Mouse (Mus musculus) cerebellum, adult 11-12 months (tissue): Measurements from ENCODE around the gene Prkcz.

Experiments
- DNase-seq: peaks from one replicate; pipeline ENCODE4 v3.0.0; 2022

The Prkcz gene

DNA sequence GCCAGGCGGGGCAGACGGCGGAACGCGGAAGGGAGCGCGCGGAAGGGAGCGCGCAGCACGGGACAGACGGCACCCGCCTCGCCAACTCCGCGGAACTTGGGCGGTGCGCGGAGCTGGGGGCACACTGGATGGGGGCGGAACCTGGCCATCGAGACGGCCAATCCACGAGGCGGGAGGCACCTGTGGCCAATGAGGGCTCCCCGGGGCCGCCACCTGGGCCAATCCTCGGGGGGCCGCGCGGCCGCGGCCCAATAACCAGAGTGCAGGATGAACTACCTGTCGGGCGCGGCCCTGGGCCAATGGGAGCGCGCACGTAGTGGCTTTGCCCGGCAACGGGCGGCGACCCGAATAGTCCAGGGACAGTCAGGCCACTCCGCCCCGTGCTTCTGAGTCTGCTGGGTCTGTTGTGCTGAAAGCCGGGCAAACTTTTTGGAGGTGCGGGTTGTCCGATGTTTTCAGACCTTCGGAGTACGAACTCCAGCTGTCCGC lies at the start of gene Prkcz:
Gene Prkcz, minus strand, starts transcription at position 59 of the 489 bp plus-strand sequence.
- peak; percentile 98 for DNase-seq

GRCm38 (mm10) chr4:155409058-155409776 lies 48.1 kb upstream of the Prkcz start, which contains the start of gene Cfap74:
Cfap74 (plus strand) TSS chr4:155409190.
- peak; percentile 84 for DNase-seq

- DNase-seq, result no peak
Measured at GRCm38 (mm10) chr4:155408695-155409057, 47.5 kb upstream of the Prkcz start.

- no peak for DNase-seq
Measured at GRCm38 (mm10) chr4:155402489-155402888, 41.3 kb upstream of the Prkcz start.

GRCm38 (mm10) chr4:155401121-155401520 lies 40.0 kb upstream of the Prkcz start:
- peak; percentile 83 for DNase-seq

GRCm38 (mm10) chr4:155398222-155398540 lies 37.0 kb upstream of the Prkcz start:
- DNase-seq, result no peak

- peak; percentile 81 for DNase-seq
Measured at GRCm38 (mm10) chr4:155397511-155398221, 36.5 kb upstream of the Prkcz start, which contains the start of gene Gabrd. Gabrd (minus strand) TSS chr4:155398112.

- peak; percentile 97 for DNase-seq
Measured at GRCm38 (mm10) chr4:155396751-155397150, 35.6 kb upstream of the Prkcz start.

DNA sequence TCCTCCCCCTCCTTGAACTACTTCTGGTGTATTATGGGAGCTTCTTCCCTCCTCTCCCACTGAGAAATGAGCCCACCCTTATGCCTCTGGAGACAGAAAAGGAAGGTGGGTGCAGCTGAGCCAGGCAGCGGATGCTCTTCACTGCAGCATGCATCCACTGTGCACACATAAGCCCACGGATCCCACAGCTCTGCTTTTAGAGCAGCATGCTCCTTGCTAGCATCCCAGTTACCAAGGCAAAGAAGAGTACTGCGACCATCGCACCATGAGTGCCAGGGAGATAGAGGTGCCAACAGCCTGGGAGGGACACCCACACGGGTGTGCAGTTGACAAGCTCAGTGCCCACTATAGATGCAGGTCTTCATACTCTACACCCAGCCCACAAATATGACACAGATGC lies 34.3 kb upstream of the Prkcz start:
- DNase-seq, result peak; percentile 64

- DNase-seq, result no peak
Measured at GRCm38 (mm10) chr4:155387166-155387565, 26.0 kb upstream of the Prkcz start.

GRCm38 (mm10) chr4:155383326-155383725 lies 22.2 kb upstream of the Prkcz start:
- peak; percentile 82 for DNase-seq

GRCm38 (mm10) chr4:155382752-155383151 lies 21.6 kb upstream of the Prkcz start:
- DNase-seq, result peak; percentile 38

- no peak for DNase-seq
Measured at GRCm38 (mm10) chr4:155381974-155382373, 20.8 kb upstream of the Prkcz start.

GRCm38 (mm10) chr4:155371797-155372735 lies 10.9 kb upstream of the Prkcz start:
- peak; percentile 70 for DNase-seq

- DNase-seq, result peak; percentile 31
Measured at GRCm38 (mm10) chr4:155370737-155371715, 9.9 kb upstream of the Prkcz start.

DNA sequence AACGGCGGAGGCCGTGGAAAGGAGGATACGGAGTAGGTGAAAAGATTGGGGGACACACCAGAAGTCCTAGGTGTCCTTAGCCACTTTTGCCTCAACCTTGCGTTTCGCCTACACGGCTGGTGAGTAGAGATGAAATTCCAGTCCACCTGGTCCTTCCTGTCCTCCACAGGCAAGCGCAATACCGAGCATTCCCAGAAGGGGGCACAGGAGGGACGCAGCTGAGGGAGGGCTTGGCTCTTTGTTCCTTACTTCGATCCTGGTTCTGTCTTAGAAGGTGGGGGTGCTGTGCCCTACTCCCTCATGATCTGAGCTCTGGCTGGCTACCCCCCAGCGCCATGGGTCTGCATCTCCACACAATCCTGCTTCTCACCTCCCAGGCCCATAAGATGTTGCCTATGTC lies 7.5 kb upstream of the Prkcz start:
- peak; percentile 88 for DNase-seq

DNA sequence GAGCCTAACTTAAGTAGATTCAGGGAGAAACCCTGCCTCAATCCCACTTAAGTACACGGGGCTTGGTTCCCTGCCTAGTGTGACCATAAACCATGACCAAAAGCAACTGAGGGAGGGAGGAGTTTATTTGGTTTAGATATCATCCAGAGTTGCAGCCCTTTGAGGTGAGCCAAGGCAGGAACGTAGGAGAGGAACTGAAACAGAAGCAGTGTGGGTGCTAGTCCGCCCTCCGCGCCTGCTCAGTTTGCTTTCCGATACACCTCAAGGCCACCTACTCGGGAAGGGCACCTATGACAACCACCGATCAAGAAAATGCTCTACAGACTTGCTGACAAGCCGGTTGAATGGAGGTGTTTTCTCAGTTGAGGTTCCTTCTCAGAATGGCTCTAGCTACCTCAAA lies 6.6 kb upstream of the Prkcz start:
- DNase-seq, result peak; percentile 28

GRCm38 (mm10) chr4:155366784-155367183 lies 5.6 kb upstream of the Prkcz start:
- DNase-seq, result peak; percentile 27

DNA sequence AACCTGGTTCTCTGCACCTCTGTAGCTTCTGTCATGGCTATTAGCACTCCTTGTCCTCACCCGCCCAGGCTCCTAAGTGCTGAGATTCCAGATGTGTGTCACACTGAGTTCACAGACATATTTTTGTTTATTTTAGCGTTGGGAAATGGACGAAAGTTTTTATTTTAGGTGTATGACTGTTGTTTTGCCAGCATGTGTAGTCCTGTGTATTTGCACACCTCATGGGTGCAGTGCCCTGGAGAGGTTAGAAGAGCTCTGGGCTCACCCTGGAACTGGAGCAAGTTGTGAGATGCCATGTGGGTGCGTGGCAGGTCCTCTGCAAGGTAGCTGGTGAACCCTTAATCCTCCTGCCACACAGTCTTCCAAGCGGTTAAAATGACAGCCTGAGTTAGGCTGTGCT lies 1.3 kb upstream of the Prkcz start:
- DNase-seq, result peak; percentile 28

DNA sequence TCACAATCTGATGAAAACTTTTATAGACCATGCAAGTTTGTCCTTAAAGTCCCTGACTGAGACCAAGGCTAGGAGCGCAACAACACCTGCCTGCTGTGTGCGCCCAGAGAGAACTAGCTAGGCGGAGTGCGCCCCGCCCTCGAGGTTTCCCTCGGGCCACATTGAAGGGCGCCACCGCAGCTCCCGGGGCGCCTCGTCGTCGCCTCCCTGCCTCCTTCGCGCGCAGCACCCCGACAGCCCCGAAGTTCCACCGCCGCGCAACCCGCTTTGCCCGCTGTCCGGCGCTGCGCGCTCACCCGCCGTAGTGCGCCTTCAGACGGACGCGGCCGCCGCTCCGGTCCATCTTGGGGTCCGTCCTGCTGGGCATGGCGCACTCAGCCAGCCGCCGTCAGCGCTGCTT lies 305 bp downstream of the Prkcz start:
- DNase-seq, result no peak

DNA sequence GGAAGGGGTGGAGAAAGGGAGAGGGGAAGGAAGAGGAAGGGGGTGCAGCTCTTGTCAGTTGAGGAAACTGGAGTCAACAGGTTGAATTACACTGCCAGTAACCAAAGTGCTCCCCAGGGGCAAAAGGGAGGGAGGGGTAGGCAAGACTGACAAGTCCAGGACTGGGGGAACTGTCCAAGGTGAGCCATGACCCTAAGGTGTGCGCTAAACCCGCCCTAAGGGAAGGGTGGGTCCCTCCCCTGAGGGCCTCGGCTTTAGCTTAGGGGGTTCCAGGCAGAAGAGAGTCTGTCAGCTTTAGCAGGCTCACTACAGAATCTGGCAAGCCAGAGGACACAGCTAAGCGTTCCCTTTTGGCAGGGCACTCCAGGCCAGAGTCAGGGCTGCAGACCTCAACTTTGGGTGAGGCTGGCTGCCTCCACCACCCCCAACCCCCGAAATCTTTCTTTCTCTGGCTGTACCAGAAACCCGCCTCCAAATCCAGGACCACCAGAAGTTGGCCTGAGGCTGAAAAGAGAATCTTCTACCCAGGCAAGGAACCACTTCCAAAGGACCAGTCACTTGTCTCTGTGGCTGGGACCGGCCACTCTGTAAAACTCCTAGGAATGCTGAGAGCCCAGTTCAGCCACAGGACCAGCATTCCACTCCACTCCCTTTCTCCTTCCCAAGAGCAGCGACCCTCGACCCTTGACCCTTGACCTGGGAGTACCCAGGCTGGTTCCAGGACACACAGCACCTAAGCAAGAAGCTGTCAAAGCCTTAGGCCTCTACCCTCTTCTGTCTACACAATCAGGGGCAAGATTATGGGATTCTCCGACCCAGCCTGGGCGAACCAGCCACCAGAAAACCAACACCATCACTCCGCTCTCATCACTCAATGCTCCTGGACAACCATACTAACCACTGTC lies 1.3 kb downstream of the Prkcz start:
- peak; percentile 59 for DNase-seq
